Mouse (Mus musculus) B cell, adult 2 months (primary cell): ENCODE measurements around the gene Tex264.

Source experiments
- DNase-seq, 2 experiments: peaks; one replicate each; pipeline ENCODE4 v3.0.0; 2022

The Tex264 gene

DNA sequence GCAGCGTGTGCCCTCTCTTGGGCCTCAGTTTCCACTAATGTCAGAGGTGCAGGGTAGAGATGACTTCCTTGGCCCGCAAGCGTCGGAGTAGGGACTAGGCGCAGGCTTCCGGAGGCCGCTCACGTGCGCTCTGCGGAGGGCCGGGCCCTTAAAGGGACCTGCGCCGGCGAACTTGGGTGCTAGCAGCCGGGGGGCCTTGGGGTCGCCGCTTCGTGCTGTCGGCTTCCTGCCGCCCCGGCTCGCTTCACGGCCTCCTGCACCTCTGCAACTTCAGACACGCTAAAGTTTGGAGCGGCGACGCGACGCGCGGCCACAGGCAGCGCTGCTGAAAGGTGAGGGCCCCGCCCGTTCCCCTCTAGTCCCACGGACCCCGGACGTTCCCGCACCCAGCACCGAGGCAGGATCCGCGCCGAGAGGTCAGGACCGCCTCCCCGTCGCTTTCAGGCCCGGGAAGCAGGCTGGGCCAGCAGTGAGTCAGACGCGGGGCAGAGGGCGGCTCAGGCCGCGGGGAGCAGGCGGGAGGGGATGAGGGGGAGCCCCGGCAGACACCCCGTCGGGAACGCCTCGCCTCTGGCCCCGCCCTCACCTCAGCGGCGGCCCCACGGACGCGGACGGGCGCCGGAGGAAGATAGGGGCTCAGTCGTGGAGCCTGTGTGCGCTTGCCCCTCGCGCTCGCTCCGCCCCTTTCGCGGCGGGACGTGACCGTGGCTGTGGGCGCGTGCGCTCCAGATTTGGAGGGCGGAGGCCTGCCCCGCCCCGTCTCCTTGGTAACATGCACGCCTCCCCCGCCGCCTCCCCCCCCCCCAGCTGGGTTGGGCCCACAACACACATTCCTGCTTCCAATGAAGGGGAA, at the start of gene Tex264:
Gene Tex264 (minus strand): TSS at position 679 of the 853 bp plus-strand sequence.
- peak; percentile 76 to 78 for DNase-seq

DNA sequence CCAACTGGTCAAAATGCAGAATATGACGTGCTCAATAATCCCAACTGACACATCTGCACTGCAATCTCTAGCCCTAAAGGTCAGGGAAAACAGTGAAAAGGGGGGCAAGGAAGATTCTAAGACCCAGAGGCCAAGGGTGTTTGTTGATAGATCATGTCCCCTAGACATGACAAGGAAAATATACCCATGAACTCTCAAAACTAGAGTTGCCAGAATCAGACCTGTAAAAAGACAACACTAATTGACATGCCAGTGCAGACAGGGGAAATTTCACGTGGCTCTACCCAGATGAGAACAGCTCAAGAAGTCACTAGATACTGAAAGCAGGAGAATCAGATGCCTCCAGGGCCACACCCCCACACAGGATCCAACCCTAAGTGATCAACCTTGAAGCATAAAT, 48.0 kb upstream of the Tex264 start:
- DNase-seq, result no peak

DNA sequence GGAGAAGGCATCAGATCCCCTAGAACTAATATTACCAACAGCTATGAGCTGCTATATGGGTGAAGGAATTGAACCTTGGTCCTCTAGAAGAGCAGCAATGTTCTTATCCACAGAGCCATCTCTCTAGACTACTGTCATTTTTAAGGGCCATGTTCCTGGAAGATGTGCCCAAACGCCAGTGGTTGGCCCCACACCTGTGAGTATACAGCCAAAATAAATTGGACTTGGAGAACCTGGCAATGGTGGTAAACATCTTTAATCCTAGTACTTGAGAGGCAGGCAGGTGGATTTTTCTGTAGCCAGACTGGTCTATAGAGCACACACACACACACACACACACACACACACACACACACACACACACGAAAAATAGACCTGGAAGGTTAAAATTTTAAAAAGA, 43.7 kb upstream of the Tex264 start:
- no peak for DNase-seq

- no peak for DNase-seq
These were observed 41.2 kb upstream of the Tex264 start for GRCm38 (mm10) chr9:106726891-106727290.

- no peak for DNase-seq
These were observed 39.7 kb upstream of the Tex264 start for GRCm38 (mm10) chr9:106725435-106725834.

GRCm38 (mm10) chr9:106724864-106725263, 39.1 kb upstream of the Tex264 start:
- DNase-seq, result no peak

DNA sequence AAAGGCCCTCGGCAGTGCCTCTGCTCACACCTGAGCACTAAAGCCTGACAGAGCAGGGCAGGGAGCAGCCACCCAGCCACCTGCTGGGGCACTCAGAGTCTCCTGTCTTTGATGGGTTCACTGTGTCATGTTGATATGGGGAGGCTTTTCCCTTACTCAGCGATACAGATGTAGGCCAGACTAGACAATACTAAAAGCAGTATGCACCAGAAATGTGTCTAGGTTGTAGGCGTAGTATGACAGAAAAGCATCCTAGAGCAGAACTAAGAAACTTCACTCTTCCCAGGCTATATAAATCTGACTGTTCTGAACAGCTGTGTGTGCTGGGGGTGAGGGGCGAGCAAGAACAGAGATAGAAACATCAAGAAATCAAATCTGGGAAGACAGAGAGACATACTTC, 31.0 kb upstream of the Tex264 start:
- no peak for DNase-seq

DNA sequence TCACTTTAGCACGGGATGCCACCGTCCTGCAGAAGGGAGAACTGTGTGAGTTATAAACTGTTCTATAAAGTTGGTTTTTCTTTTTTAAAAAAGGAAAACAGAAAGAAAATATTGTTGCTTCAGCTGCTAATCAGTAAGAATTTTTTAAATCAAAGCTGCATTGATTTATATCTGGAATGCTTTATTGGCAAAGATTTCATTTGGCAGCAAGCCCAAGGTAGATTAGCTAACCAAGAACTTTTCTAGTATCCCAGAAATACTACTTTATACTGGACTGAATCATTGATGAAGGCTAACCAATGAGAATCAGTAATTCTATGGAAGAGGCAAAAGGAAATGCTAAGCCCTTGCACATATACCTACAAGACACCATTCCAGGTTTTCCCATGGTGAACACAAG, 30.5 kb upstream of the Tex264 start:
- DNase-seq, result no peak

GRCm38 (mm10) chr9:106712470-106712869, 26.7 kb upstream of the Tex264 start:
- no peak for DNase-seq

GRCm38 (mm10) chr9:106692973-106693481, 7.3 kb upstream of the Tex264 start:
- DNase-seq, result no peak

- no peak for DNase-seq
These were observed 3.1 kb upstream of the Tex264 start for GRCm38 (mm10) chr9:106688834-106689233.

- peak; percentile 74 to 77 for DNase-seq
These were observed 1.4 kb upstream of the Tex264 start for GRCm38 (mm10) chr9:106686983-106687650.

DNA sequence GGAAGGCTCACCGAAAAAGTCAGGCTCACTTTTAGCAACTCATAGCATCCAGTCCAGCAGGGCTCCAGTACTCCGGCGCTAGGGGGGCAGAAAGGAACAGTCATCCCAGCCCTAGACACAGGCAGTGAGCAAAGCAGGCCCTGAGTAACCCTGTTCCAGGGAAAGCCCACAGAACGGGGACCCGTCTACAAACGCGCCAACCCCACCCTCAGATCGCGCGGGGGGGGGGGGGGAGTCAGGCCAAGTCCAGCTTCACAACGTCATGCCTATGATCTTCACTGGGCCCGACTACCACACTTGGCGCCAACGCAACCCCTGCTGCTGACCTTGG, 844 bp downstream of the Tex264 start:
- DNase-seq, result peak in 1 of 2 experiments; percentile 18

GRCm38 (mm10) chr9:106684093-106684872, 1.4 kb downstream of the Tex264 start:
- DNase-seq, result no peak

DNA sequence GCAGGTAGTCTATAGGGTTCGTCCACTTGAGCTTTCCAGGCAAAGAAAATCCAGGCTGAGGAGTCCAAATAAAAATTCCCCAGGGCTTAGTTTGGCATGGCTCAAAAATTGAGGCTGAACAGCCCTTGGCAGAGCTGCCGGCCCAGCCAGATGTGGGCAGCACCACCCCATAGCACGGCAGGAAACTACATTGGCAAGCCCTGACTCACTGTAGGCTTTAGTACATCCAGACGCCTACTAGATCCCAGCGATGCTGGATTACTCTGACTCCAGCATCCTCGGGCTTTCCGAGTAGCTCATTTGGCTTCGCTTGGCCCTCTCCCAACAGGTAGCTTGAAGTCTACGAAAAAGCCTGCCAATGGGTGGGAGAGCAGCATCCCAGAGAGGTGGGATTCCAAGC, 4.7 kb downstream of the Tex264 start:
- no peak for DNase-seq

- no peak for DNase-seq
These were observed 7.5 kb downstream of the Tex264 start for GRCm38 (mm10) chr9:106678242-106678641.

- DNase-seq, result no peak
These were observed 8.0 kb downstream of the Tex264 start for GRCm38 (mm10) chr9:106677702-106678101.

DNA sequence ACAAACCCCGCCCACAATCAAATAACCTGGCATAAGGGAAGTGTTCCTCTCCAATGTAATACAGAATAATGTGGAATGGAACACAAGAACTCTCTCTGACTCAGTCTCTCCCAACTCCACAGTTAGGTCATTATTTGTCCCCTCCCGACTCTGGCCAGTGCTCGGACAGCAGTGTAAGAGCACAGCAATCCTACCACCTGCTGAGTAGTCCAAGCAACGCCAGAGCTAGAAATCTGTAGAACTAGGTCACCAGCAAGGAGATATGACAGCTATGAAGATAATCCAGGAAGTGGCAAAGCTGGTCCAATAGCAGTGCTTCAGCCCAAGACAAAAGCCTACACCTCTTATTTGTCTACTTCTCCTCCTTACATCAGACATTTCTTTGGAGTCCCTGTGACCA, 9.2 kb downstream of the Tex264 start:
- DNase-seq, result no peak

DNA sequence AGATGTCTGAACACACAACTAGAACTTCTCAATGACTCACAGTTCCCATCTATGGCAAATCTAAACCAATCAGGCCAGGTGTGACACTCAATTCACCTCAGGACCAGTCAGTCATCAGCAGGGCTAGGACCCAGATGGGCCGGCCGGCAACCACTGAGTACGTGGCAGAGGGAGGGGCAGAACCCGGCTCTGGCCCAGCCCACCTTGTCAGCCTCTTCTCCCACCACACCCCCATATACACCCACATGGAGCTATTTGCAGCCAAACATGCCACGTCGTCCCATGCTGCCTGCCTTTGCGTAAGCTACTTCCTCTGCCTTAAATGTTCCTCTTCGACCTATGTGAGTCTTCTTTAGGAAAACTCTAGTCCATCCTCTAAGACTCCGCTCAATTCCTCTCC, 9.8 kb downstream of the Tex264 start:
- no peak for DNase-seq

DNA sequence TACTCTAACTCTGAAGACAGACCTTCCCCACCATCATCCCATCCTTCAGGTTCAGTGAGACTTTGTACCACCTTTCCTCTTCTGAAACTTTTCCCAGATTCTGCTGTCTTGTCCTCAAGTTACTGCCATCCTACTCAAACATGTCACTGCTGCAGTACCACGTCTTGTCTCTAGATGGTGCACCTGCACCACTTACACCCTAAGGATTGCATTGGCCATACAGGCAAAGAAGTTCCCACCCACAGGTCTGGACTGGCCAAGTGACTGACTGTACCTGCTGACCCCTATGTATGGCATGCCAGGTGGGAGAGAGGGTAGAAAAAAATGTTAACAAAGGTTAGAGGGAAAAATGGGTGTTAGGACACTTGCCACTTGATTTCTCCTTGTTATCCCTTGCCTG, 10.2 kb downstream of the Tex264 start:
- peak; percentile 83 to 84 for DNase-seq

GRCm38 (mm10) chr9:106673860-106674259, 11.9 kb downstream of the Tex264 start:
- no peak for DNase-seq

- DNase-seq, result no peak
These were observed 20.9 kb downstream of the Tex264 start for GRCm38 (mm10) chr9:106664856-106665255.

DNA sequence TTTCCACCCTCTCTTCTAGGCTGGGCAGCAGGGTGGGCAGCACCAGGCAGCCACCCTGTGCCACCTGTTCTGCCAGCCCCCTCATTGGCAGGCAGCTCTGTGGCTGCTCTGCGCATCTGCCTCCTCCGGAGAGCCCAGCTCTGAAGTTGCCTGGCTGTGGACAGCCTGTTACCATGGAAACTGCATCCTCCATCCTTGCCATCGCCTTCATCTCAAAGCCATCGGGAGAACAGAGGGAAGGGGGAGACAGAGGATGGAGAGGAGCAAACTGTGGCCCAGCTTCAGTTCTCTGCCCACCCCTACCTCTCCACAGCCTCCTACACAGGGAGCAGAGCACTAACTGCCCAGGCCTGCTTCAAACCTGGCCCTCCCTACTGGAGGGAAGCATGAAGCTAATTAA, 21.3 kb downstream of the Tex264 start:
- DNase-seq, result no peak
